Mouse (Mus musculus): ENCODE data around the gene Sdf2.
"Not testable (repeated sequence)": the region's sequence is repeated elsewhere in the genome, so short reads cannot be mapped to it uniquely, and the experiment has no call there.

Gene Sdf2

GRCm38 (mm10) chr11:78261380-78262352, 16.1 kb downstream of the Sdf2 start, which contains the start of gene 2610507B11Rik:
TSS of gene 2610507B11Rik (plus strand) at chr11:78261752.
- DNase-seq (ENCODE audit: low read depth): peak; percentile 79

GRCm38 (mm10) chr11:78262550-78262949, 17.0 kb downstream of the Sdf2 start:
- peak; percentile 62 for DNase-seq (ENCODE audit: low read depth)

DNA sequence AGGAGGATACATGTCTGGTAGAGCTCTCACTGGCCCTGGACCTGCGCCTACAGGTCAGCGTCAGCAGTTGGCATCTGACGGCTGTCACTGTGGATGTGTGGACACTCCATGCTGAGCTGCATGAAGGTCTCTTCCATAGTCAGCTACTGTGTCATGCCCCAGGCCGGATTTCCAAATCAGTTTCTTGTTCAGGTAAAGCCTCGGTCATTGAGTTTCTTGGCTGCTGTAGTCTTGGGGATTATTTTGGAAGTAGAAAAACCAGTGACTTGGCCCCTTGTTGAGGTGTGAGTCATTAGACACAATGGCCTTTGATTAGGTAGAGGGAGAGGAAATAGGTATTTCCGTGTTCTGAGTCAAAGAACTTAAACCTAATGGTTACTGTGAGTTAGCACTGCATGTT, 20.0 kb downstream of the Sdf2 start:
- DNase-seq (ENCODE audit: low read depth): no peak

- DNase-seq (ENCODE audit: low read depth): no peak
These were observed 26.4 kb downstream of the Sdf2 start for GRCm38 (mm10) chr11:78271986-78272385.

DNA sequence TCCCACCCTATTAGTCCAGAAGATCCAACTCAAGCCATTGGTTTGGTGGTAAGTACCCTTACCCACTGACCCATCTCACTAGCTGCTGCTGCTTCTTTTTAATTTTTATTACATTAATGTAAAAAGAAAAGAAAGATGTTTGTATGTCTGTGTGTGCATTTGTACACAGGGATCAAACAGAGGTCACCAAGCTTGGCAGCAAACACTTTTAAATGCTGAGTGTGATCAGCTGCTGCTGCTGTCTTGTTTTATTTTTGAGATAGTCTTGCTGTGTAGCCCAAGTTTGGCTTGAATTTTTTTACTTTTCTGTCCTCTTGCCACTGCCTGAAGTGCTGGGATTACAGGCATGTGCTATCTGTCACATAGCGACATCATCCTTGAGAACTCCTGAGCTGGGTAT, 30.1 kb downstream of the Sdf2 start:
- no peak for DNase-seq (ENCODE audit: low read depth)

- DNase-seq (ENCODE audit: low read depth): not testable (repeated sequence)
These were observed 30.6 kb downstream of the Sdf2 start for GRCm38 (mm10) chr11:78276169-78276568.

- no peak for DNase-seq (ENCODE audit: low read depth)
These were observed 33.3 kb downstream of the Sdf2 start for GRCm38 (mm10) chr11:78278853-78279252.

- no peak for DNase-seq (ENCODE audit: low read depth)
These were observed 34.0 kb downstream of the Sdf2 start for GRCm38 (mm10) chr11:78279586-78279985.

GRCm38 (mm10) chr11:78289146-78289763, 43.7 kb downstream of the Sdf2 start:
- no peak for DNase-seq (ENCODE audit: low read depth)

DNA sequence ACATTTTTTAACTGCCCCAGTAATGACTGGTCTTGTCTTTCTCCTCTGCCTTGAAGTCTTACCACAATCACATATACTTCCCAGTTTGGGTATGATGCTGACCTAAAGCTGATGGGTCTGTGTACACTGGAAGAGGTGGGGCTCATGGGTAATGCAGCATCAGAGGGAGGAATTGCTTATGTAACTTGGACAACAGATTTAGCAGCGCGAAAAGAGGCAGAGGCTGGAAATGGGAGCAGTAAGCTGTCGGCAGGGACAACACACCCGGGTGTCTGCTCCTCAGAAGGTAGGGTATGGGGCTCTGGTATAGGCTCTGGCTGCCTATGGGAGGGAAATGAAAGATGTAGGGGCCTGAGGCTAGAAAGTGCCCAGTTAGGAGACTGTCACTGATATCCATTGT, 45.1 kb downstream of the Sdf2 start, which contains the start of gene BC030499:
Gene BC030499 (plus strand): TSS at position 188 of the 400 bp plus-strand sequence.
- no peak for DNase-seq (ENCODE audit: low read depth)

- no peak for DNase-seq (ENCODE audit: low read depth)
These were observed 49.0 kb downstream of the Sdf2 start for GRCm38 (mm10) chr11:78294585-78294984.

GRCm38 (mm10) chr11:78300917-78301316, 55.4 kb downstream of the Sdf2 start:
- DNase-seq (ENCODE audit: low read depth): no peak

DNA sequence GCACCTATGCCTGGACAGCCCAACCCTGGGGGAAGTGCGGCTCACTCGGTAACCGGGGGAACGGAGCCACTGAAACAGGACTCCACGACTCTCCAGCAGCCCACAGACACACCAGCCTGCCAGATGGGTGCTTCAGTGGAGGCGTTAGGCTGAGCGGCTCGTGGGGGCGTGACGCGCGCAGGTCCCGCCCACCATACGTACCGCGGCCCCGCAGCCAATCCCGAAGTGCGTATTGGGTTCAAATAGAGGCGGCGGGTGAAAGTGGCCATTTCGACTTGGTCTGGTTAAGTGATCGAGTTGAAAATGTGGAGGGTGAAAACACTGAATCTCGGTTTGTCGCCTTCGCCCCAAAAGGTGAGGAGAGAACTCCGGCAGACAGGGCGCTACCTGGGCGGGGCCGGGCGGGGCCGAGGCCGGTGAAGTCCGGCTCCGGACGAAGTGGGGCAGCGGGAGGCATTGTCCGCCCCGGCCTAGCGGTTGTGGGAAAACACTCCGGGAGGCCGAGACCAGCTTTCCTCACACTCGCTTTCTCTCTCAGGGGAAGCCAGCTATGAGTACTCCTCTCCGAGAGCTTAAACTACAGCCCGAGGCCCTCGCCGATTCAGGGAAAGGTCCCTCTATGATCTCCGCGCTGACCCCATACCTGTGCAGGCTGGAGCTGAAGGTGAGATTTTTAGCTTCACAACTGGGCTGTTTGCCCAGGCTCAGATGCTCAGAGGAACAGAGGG, 56.0 kb downstream of the Sdf2 start, which contains the start of gene Spag5:
Gene Spag5 (plus strand): TSS at position 173 of the 728 bp plus-strand sequence.
- peak; percentile 83 for DNase-seq (ENCODE audit: low read depth)
